Mouse (Mus musculus): ENCODE results near the gene Atp2c1.

DNA sequence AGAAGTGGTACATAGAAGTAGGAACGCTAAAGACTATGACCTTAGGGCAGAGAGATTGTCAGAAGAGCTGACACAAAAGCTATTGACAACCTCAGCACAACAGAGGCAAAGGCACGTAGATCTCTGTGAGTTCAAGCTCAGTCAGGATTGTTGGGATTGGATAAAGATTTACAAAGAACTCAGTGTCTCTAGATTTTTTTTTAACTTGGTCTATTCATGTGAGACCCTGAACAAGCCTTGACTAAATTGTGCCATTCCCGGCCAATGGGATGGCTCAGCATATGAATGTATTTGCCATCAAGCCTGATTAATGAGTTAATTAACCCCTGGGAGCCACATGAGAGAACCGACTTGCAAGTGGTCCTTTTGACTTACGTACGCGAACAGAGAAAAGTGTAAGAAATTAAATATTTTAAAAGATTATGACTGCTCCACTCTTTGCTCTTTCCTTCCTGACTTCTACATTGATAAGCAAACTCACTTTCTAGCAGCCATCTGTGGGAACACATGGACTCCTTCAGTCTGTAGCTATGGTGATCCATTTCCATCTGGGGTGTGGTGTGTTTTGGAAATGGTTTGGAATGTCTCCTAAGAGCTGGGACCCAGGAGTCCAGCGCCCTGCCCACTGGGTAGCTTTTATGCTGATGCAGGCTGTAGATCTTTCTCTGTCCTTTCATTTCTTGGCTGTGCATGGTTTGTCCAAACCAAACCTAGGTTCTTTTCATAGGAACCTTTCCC is 17.1 kb upstream of the Atp2c1 start:
- no peak for TF ChIP-seq ZNF384 (IDR thresholded peaks at IDR 0.05; ENCODE audit: low read depth, low read length)
- no peak for TF ChIP-seq ZC3H11A (IDR thresholded peaks at IDR 0.05; ENCODE audit: borderline replicate concordance, low read depth, low read length)
- TF ChIP-seq MAFK (IDR thresholded peaks at IDR 0.05; ENCODE audit: insufficient read depth, low read depth, low read length) = no peak

Measured in ES-E14 (cell line).